In genomic region chr5:52016992-52017391, GRCm38 (mm10) we compare ENCODE assay signal across 28 mouse cellular contexts.
"Had no signal": no experiment of that assay in that cellular context is flagged by ENCODE, and none has a peak within 500 bp of the region (broad histone marks: within the 10 kb centered on the region; RNA-seq: fewer than 3 reads in every experiment).

No protein-coding gene starts in this region.

- H3K36me3 ChIP-seq: heart, embryonic 10.5 days; heart, embryonic 13.5 days; heart, embryonic 15.5 days; hindbrain, embryonic 10.5 days; hindbrain, embryonic 12.5 days; intestine, embryonic 15.5 days; kidney, embryonic 15.5 days; limb, embryonic 13.5 days; limb, embryonic 15.5 days; liver, embryonic 12.5 days had no signal

- H3K4me1 ChIP-seq: heart, embryonic 10.5 days; hindbrain, embryonic 10.5 days; hindbrain, embryonic 12.5 days; intestine, embryonic 15.5 days; kidney, embryonic 15.5 days; limb, embryonic 13.5 days; limb, embryonic 15.5 days; liver, embryonic 12.5 days had no signal

- H3K9ac ChIP-seq: heart, embryonic 13.5 days; heart, embryonic 15.5 days; hindbrain, embryonic 12.5 days; hindbrain, embryonic 14.5 days; intestine, embryonic 15.5 days; kidney, embryonic 15.5 days; limb, embryonic 13.5 days; limb, embryonic 15.5 days; liver, embryonic 12.5 days had no signal

- H3K4me3 ChIP-seq: gastrocnemius, adult 2 months; heart, embryonic 10.5 days; heart, embryonic 13.5 days; heart, embryonic 15.5 days; hindbrain, embryonic 10.5 days; hindbrain, embryonic 12.5 days; intestine, embryonic 15.5 days; kidney, embryonic 15.5 days; limb, embryonic 13.5 days; limb, embryonic 15.5 days; liver, embryonic 12.5 days had no signal

- H3K27ac ChIP-seq: gastrocnemius, adult 2 months; heart, embryonic 10.5 days; heart, embryonic 13.5 days; heart, embryonic 15.5 days; hindbrain, embryonic 10.5 days; hindbrain, embryonic 12.5 days; hindbrain, embryonic 14.5 days; intestine, embryonic 15.5 days; kidney, embryonic 15.5 days; kidney, postnatal 0 days; limb, embryonic 13.5 days; limb, embryonic 15.5 days; liver, embryonic 12.5 days had no signal

- DNase-seq: gastrocnemius, adult 2 months; gastrocnemius, postnatal 10 days; gastrocnemius, postnatal 36 days; heart, adult 18-20 months; heart, postnatal 14 days; heart, postnatal 36 days; kidney, adult 2 months; kidney, adult 9 months; kidney, postnatal 14 days; kidney, postnatal 36 days; layer of hippocampus, adult 9-11 months; layer of hippocampus, postnatal 36 days; left cerebral cortex, postnatal 4 days had no signal

- ATAC-seq: hindbrain, embryonic 16.5 days; inflammation-experienced regulatory T-cells, adult 6 months; intestine, embryonic 15.5 days; intestine, postnatal 0 days; liver, embryonic 12.5 days had no signal

- H3K27me3 ChIP-seq: heart, embryonic 13.5 days; heart, embryonic 15.5 days; hindbrain, embryonic 12.5 days; intestine, embryonic 15.5 days; kidney, embryonic 15.5 days; limb, embryonic 13.5 days; limb, embryonic 15.5 days; liver, embryonic 12.5 days had no signal

- H3K9me3 ChIP-seq: heart, embryonic 10.5 days; heart, embryonic 13.5 days; heart, embryonic 15.5 days; hindbrain, embryonic 10.5 days; hindbrain, embryonic 12.5 days; intestine, embryonic 15.5 days; kidney, embryonic 15.5 days; limb, embryonic 13.5 days; limb, embryonic 15.5 days; liver, embryonic 12.5 days had no signal
